Mouse (Mus musculus) skeletal muscle tissue, adult 2 months (tissue): ENCODE measurements at regions not wholly inside any gene's neighbourhood (a gene's known extent, or its start where the extent isn't known, plus 50 kb on each side); places are given as distances from the start of the nearest gene placed in this dataset.

Experiments used
- DNase-seq: peaks from one replicate; pipeline ENCODE4 v3.0.0-alpha.2; 2012; ENCODE audit warnings: low read depth, low spot score

GRCm38 (mm10) chr11:17629541-17630171 is 324.0 kb downstream of the Etaa1 start:
- DNase-seq: peak; percentile 17

DNA sequence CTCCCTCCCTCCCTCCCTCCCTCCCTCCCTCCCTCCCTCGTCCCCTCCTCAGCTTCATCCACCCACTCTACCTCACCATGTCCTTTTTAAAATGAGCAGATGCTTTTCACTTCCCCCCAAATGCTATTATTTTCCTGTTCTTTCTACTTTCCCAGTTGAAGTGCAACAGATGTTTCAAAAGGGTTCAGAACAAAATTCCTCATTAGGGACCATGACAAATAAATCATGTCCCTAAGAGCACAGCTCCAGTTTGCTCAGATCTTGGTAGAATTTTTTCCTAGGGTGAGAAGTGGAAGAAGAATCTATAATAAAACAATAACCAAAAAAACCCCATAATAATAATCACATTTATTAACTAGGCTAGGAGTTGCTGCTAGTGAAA is 323.5 kb downstream of the Etaa1 start:
- DNase-seq: no peak

DNA sequence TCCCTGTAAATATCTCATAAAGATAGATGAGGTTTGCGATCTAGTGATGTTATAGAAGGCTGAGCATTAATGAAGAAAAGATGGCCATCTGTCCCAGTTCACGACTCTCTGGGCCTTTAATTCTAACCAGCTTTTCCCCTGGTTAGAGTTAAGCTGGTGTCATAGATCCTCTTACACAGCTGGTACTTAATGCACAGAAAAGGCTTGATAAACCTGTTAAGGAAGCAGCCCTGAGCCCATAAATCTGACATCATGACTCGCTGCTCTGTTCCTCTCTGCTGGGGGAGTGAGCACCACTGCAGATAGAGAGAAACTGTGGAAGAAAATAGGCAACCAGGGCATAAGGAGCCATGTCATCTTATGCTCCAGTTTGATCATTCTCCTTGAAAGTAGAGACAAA is 316.5 kb downstream of the Etaa1 start:
- DNase-seq: no peak

- DNase-seq: no peak
These were observed 313.8 kb downstream of the Etaa1 start for GRCm38 (mm10) chr11:17639922-17640321.

DNA sequence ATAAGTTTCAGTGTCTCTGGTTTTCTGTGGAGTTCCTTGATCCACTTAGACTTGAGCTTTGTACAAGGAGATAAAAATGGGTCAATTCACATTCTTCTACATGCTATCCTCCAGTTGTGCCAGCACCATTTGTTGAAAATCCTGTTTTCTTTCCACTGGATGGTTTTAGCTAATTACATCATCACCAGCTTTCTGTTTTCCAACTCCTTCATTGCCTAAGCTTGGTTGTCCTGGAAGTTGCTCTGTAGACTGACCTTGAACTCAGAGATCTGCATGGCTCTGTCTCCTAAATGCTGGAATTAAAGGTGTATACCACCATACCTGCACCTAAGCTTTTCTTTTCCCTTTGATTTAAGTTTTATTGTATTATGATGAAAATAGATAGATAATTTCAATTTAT is 306.2 kb downstream of the Etaa1 start:
- no peak for DNase-seq

GRCm38 (mm10) chr11:17651389-17652156 is 302.1 kb downstream of the Etaa1 start:
- no peak for DNase-seq

DNA sequence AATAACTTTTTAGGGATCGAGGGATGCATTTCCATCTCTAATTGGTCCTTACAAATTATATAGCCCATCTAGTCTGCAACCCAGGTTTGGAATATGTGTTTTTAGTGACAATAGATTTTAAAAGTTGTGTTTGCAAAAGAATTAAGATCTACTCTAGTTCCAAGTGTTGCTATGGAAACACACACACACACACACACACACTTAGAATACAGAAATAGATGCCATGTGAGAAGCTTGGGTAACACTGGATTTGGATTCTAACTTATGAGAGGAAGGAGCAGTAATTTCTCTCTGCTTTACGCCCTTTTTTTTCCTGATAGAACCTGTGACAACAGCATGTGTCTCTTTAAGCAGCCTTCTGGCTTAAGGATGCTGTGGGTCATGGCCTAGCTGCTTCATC is 297.8 kb downstream of the Etaa1 start:
- no peak for DNase-seq

DNA sequence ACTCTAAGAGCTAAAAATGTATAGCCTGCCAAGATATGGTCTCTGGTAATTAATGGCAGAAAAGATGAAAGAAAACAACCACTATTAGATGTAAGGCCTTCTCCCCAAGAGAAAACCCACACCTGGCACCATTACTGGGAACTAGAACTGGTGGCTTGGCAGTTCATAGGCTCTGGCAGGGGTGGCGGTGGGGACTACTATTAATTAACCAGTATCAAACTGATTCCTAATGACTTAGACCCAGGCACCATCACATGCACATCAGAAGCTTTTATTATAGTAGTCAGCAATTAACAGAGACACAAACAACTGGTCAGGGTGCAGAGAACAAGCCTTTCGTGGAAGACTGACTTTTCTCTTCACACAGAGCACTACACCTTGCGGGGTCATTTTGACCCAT is 296.0 kb downstream of the Etaa1 start:
- DNase-seq: no peak

DNA sequence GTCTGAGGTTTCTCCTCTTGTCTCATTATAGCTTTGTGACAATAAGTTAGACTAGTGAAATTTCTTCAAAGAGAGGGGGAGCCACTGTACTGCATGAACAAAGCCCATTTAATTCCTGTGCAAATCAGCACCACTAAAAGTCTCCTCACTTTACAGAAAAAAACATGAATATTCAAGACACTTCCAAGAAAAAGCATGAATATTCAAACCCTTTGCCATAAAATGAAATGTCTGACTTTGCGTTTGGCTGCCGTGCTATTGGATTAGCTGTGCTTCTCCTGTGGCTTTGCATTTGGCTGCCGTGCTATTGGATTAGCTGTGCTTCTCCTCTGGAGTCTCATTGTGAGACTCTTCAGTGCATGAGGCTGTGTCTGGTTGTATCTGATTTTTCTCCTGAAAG is 295.4 kb downstream of the Etaa1 start:
- no peak for DNase-seq

- DNase-seq: no peak
These were observed 295.0 kb downstream of the Etaa1 start for GRCm38 (mm10) chr11:17658717-17659116.

- peak; percentile 80 for DNase-seq
These were observed 289.8 kb downstream of the Etaa1 start for GRCm38 (mm10) chr11:17663893-17664292.

DNA sequence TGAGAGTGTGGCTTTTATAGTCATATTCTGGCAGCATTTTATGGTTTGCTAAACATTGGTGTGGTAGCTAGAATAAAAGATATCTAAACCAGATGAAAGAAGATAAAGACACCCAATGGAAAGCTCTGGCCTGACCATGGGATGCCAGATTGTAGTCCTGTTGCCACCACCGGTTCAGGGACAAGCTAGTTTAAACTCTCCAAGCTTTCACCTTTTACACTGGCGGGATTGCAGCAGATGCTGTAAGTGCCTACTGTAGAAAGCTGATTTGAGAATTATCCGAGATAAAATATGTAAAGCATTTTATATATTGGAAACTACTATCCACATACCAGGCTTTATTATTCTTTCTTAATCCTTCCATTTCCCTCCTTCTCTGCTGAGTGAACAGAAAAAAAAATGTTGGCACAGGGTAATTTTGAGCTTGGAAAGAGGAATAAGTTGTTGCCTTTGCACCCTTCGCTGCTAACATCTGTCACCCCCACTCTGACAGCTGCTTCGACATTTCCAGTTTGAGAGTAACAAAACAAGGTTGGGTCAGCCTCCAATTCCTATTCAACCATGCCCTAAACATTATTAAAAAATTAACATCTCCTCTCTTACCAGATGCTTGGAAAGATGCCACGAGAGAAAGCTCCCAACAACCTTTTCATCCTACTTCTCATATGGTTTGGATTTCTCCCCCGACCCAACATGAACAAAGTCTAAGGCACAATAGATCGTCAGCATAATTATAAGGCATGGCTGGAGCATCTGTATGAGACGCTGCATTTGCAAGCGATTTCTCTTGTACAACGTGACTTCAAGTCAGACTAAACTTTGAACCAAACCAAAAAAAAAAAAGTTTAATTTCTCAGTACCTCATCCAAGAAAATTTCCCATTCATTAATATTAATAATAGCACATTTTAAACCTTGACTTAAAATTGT is 287.8 kb downstream of the Etaa1 start:
- DNase-seq: no peak

DNA sequence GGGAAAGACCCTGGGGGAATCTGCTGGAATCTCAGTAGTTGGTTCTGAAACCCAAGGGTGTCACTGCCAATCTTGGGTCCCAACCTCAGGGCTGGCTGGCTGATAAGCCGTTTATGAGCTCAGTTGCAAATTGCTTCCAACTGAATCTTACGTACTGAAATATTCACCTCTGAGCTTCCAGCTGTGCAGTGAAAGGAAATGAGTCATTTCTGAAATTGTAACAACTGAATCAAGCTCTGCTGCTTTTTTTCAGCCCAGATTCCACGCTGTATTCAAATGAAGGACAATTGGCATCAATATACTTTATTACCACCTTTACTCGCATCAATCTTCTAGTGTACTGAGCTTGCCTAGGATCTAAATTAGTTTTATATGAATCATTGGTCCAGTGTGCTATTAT is 272.7 kb downstream of the Etaa1 start:
- no peak for DNase-seq

DNA sequence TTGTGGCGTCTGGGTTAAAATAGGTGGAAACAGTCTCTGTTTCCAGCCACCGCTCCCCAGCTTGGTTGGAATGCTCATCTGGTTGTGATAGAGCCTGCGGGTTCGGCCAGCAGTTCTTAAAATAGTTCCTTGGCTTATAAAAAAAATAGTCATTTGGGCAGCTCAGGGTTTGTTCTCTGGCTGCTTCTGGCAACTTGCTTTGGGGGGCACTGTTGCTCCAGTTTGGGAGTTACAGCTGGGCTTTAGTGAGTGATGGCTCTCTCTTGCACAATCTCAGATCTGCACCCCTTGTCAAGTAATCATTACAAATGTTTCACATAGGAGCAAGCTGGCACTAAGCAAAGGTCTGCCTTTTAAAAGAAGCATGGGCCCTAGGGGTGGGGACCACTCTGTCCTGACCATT is 268.0 kb downstream of the Etaa1 start:
- peak; percentile 63 for DNase-seq

DNA sequence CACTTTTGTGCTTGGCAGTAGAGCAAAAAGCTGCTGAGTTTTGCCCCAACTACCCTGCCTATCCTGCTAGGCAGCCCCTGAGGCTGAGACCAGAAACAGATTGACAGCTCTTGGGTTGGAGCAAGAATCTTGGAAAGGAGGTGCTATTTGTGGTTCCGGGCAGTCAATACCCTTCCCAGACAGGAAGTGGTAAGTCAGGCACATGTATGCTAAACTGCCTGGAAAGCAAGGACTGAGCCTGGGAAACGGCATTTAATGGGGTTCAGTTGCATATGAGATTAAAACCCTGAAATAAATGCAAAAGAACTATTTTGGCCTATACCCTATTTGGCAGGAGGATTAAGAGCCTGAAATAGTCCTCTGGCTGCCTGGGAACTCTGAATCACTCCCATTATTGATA is 266.9 kb downstream of the Etaa1 start:
- DNase-seq: no peak

DNA sequence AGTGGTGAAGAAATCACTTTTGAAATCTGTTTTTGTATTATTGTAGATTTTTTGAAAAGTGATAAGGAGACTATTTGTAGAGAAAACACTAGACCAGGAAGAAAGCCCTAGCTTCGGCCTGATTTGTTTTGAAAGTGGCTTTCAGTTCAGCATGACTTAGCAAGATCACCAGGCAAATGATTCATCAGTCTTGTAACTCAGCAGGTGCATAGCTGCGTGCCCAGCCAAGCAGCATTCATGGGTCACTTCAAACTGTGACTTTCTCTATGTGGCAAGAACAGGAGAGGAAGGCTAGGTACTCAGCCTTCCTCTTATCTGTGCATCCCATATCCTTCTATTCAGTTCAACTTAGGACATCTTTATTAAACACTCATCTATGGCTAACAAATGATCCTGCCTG is 259.5 kb downstream of the Etaa1 start:
- no peak for DNase-seq

DNA sequence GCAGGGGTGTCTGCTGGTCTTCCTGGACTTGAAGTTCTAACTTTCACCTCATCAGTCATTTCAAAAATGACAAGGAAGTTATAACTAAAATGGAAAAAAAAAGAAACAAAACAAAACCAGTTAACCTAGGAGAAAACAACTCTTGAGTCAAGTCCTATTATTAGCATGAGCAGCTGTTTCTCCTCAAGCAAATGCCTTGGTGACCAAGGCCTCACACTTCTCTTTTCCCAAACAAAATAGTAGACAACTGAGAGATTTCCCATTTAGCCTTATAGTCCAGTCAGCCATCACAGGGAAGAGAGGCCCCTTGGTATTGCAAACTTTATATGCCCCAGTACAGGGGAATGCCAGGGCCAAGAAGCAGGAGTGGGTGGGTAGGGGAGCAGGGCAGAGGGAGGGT is 244.9 kb downstream of the Etaa1 start:
- no peak for DNase-seq

DNA sequence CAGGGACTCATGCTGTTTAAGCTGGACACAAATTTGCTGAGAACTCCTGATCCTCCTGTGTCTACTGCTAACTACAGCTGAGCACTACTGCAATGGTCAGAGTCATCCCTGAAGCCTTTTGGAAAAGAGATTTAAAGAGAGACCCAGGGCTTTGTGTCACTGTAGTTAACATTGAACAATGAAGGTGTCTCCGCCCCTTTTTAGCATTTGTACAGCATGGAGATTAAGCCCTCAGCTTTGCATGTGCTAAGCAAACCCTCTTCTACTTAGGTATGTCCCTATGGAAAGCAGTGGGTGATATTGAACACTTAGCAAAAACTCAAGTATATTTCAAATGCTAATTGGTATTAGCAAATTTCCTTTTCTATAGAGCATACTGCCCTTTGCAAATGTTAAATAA is 231.6 kb downstream of the Etaa1 start:
- no peak for DNase-seq

DNA sequence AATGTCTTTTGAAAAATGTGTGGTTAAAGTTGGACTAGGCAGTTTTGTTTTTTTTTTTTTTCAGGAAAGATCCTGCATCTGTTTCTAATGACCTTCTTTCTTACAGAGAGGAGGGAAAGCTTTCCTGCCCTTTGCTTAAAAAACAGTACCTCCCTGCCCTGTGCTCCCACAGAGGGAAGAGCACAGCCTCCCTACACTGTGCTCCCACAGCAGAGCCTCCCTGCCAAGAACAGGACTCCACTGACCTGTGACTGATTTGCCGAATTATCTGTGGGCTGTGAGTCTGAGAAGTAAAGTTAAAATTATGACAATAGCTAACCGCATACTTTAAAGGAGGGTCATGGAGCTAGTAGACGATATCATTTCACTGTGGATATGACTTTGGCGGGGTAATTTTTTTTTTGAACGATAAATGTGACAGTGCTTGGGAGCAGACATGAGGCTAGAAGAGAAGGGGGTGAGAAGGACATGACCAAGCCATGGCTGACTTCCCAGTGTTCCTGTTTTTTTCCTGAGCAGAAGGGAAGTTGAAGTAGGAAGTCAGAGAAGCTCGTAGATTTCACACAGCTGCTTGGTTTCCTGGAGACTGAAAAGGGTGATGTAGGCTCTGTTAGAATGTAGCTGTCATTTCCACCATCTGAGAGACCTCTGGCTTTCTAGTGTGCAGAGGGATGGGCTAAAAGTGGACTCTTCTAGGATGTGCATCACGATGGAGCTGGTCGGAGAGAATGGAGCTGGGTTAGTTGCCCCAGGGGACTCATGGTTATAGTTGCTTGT is 226.2 kb downstream of the Etaa1 start:
- DNase-seq: peak; percentile 10

DNA sequence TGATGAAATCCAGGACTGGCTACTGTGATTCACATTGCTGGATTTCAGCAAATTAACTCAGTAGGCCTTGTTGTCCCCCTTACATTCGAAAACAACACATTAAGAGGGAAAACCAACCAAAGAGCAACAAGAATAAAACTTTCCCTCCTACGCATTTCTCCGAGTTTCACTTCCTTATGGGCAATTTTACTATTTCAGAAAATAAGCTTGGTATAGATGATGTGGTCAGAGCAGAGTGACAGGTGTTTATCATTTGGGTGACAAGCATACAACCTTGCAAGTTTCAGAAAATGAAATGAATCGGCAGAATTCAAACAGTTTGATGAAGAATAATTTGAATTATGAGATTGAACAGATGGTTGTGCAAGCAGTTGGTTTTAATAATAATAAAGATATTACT is 220.6 kb downstream of the Etaa1 start:
- no peak for DNase-seq

- no peak for DNase-seq
These were observed 219.2 kb downstream of the Etaa1 start for GRCm38 (mm10) chr11:17734519-17734918.

- no peak for DNase-seq
These were observed 214.8 kb downstream of the Etaa1 start for GRCm38 (mm10) chr11:17738879-17739278.
